Mouse (Mus musculus) cerebellum, adult 2 months (tissue): ENCODE data around the gene Abcg4.

ENCODE experiments used
- CTCF ChIP-seq: fragments of 200-500 bp; IDR thresholded peaks from 2 replicates; pipeline ENCODE4 v1.5.1; 2011; ENCODE audit warnings: low read depth, mild to moderate bottlenecking, control low read depth, low read length, moderate library complexity, borderline replicate concordance; ENCODE audit not compliant: insufficient read depth
- POLR2A ChIP-seq: fragments of 200-500 bp; IDR thresholded peaks from 2 replicates; pipeline ENCODE4 v1.6.1; 2011; ENCODE audit warnings: low read length, control low read depth, borderline replicate concordance; ENCODE audit not compliant: insufficient read depth

DNA sequence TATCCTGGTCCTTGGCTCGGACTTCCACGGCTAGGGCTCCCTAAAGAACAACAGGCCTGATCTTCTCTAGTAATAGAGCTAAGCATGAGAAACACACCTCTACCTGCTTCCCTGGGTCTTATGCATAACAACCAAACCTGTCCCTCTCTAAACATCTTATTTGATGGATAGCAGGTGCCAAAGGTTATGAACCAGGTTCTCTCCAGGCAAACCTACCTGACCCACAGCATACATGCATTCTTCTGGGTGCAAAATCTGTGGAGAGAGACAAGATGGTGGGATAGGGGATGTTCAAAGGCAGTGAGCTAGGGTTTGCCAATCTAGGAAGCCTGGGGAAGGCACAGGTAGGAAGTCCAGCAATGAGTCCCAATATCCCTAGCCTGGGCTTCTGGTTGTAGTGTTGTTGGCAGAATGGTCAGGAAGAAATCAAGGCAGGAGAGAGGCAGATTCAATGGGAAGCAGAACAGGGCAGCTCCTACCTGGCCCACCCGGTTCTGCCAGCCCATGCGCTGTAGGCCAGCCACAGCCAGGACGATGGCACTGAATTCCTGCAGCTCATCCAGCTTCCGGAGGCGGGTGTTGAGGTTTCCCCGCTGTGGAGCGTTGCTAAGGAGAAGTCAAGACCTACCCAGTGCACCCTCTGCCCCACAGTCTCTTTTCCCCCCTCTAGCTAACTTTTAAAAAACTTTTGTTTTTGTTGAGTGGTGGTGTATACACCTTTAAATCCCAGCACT is 49.2 kb upstream of the Abcg4 start:
- no peak for TF ChIP-seq POLR2A
- no peak for TF ChIP-seq CTCF
